Comparison of ENCODE assay signal across 8 mouse cellular contexts in the genomic region with DNA sequence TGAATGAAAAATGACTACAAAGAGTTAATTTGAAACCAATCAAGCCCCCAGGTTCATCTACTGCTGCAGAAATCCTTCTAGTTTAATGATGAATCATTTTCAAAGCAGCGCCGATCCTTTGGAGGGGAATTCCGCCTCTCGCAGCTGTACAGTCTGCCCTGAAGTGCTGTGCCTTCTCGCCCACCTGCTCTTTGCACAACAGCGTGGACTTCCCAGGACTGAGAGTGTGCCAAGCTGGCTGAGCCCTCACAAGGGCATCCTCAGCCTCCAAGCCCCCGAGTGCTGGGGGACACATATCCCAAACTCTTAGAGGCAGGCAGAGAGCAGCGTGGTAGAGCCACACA.
DNase-seq lines count a peak whose midpoint lies in the region; ATAC-seq lines count a peak whose summit lies in the region.

No protein-coding gene starts in this region.

- H3K4me3 ChIP-seq in heart, embryonic 16.5 days (ENCODE audit: low read length) = peak overlapping the region; percentile 29
- H3K4me3 ChIP-seq in embryonic facial prominence, embryonic 11.5 days (ENCODE audit: low read depth, low read length) = no peak overlapping the region
- no peak overlapping the region for H3K4me3 ChIP-seq in neural tube, embryonic 12.5 days

- H3K4me1 ChIP-seq in heart, embryonic 16.5 days (ENCODE audit: control insufficient read depth, insufficient read depth, low read length) = 0 out of 2 replicates have a peak, but pooled peaks cover 4% of the 10 kb centered on the region
- H3K4me1 ChIP-seq in embryonic facial prominence, embryonic 11.5 days (ENCODE audit: control insufficient read depth, insufficient read depth, low read length) = no peaks in the 10 kb centered on the region; the same call in 1 of the 2 replicates
- H3K4me1 ChIP-seq in neural tube, embryonic 12.5 days = peaks cover 8% of the 10 kb centered on the region; the same call in 1 of the 2 replicates

- no peaks in the 10 kb centered on the region for H3K27me3 ChIP-seq in heart, embryonic 16.5 days (ENCODE audit: control insufficient read depth, insufficient read depth, low read length)
- H3K27me3 ChIP-seq in embryonic facial prominence, embryonic 11.5 days (ENCODE audit: control insufficient read depth, insufficient read depth, low read length) = no peaks in the 10 kb centered on the region
- H3K27me3 ChIP-seq in neural tube, embryonic 12.5 days (replicated peaks) = 0 out of 2 replicates have a peak, but pooled peaks cover 3% of the 10 kb centered on the region

- H3K36me3 ChIP-seq in heart, embryonic 16.5 days (ENCODE audit: control insufficient read depth, insufficient read depth) = no peaks in the 10 kb centered on the region
- no peaks in the 10 kb centered on the region for H3K36me3 ChIP-seq in embryonic facial prominence, embryonic 11.5 days (replicated peaks; ENCODE audit: control insufficient read depth, insufficient read depth, low read depth, low read length)
- H3K36me3 ChIP-seq in neural tube, embryonic 12.5 days = no peaks in the 10 kb centered on the region

- no peaks in the 10 kb centered on the region for H3K9me3 ChIP-seq in heart, embryonic 16.5 days (replicated peaks; ENCODE audit: control insufficient read depth, low read length)
- no peaks in the 10 kb centered on the region for H3K9me3 ChIP-seq in embryonic facial prominence, embryonic 11.5 days (replicated peaks; ENCODE audit: control insufficient read depth, low read length)
- no peaks in the 10 kb centered on the region for H3K9me3 ChIP-seq in neural tube, embryonic 12.5 days

- ATAC-seq in heart, embryonic 16.5 days (replicated peaks; ENCODE audit: extremely low read depth, insufficient read depth, low FRiP score) = no peak
- ATAC-seq in embryonic facial prominence, embryonic 11.5 days (replicated peaks; ENCODE audit: insufficient number of reproducible peaks, low FRiP score, low TSS enrichment, low read depth) = no peak; the same call in 1 of the 2 replicates
- no peak; the same call in 1 of the 2 replicates for ATAC-seq in neural tube, embryonic 12.5 days (ENCODE audit: low FRiP score, low read depth)

- no peak overlapping the region for H3K27ac ChIP-seq in heart, embryonic 16.5 days (ENCODE audit: low read length)
- no peak overlapping the region for H3K27ac ChIP-seq in embryonic facial prominence, embryonic 11.5 days (replicated peaks; ENCODE audit: low read depth, low read length)
- no peak overlapping the region for H3K27ac ChIP-seq in neural tube, embryonic 12.5 days

- 33% methylated on average over 8 of the region's 8 CpGs for WGBS in heart, embryonic 16.5 days
- 28% methylated on average over 8 of the region's 8 CpGs for WGBS in embryonic facial prominence, embryonic 11.5 days
- WGBS in neural tube, embryonic 12.5 days = 52% methylated on average over 8 of the region's 8 CpGs

- no peak overlapping the region for H3K9ac ChIP-seq in heart, embryonic 16.5 days (ENCODE audit: low read length)
- H3K9ac ChIP-seq in embryonic facial prominence, embryonic 11.5 days (replicated peaks; ENCODE audit: low read length) = no peak overlapping the region; the same call in 1 of the 2 replicates
- no peak overlapping the region for H3K9ac ChIP-seq in neural tube, embryonic 12.5 days

- no peak for DNase-seq in heart, adult 9 months (ENCODE audit: low spot score in 2 of 2)
- no peak for DNase-seq in embryonic facial prominence, embryonic 11.5 days (ENCODE audit: low spot score)
- peak; percentile 42 for DNase-seq in induced T-regulatory cell, adult 2 months (ENCODE audit: low read depth)
- DNase-seq in T-cell, adult 2 months (ENCODE audit: low spot score) = no peak
- DNase-seq in frontal cortex, postnatal 10 days (ENCODE audit: low spot score in 2 of 2) = no peak
- no peak for DNase-seq in cerebellum, postnatal 4 days (ENCODE audit: low spot score in 2 of 2)

- H3K4me2 ChIP-seq in heart, embryonic 16.5 days (ENCODE audit: low read depth, low read length) = peak overlapping the region; percentile 51
- H3K4me2 ChIP-seq in embryonic facial prominence, embryonic 11.5 days (ENCODE audit: low read depth, low read length) = peak overlapping the region; percentile 10; the same call in 1 of the 2 replicates
- H3K4me2 ChIP-seq in neural tube, embryonic 12.5 days (replicated peaks) = peak overlapping the region; percentile 36
